Mouse (Mus musculus) frontal cortex, postnatal 25 days (tissue): ENCODE results near the gene Hoxb5.

Experiments
- DNase-seq, 2 experiments: peaks; one replicate each; pipeline ENCODE4 v3.0.0; 2022; ENCODE audit warnings: low spot score in 2 of 2

The Hoxb5 gene

GRCm38 (mm10) chr11:96288455-96289221, 14.5 kb upstream of the Hoxb5 start:
- no peak for DNase-seq

DNA sequence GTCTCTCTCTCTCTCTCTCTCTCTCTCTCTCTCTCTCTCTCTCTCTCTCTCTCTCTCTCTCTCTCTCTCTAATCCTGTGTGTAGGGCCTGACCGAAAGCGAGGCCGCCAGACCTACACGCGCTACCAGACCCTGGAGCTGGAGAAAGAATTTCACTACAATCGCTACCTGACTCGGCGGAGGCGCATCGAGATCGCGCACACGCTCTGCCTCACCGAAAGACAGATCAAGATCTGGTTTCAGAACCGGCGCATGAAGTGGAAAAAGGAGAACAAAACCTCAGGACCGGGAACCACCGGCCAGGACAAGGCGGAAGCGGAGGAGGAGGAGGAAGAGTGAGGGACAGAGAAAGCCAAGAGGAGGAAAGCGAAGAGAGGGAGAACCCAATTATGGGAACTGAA, 13.8 kb upstream of the Hoxb5 start:
- no peak for DNase-seq

DNA sequence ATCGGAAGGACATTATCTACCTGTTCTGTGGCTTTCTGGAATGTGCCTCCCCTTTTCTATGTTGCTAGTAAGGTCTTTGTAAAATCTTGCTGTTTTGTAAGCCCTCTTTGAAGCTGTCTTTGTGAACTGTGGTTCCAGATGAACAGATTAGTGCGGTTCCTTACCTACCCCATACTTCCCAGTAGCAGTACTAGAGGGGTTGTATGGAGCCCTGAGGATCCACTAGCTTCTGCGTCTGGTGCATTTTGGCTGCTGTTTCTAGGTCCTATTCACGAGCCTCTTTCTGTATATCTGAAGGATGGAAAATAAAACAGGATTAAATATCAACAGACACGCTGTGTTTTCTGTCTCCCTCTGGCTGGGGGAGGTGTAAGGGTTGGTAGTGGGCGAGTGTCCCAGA, 13.3 kb upstream of the Hoxb5 start:
- no peak for DNase-seq

GRCm38 (mm10) chr11:96290705-96291355, 12.3 kb upstream of the Hoxb5 start:
- DNase-seq, result no peak

GRCm38 (mm10) chr11:96291681-96292564, 11.2 kb upstream of the Hoxb5 start, which contains the start of gene Hoxb6:
Gene Hoxb6, plus strand, starts transcription at chr11:96292476.
- DNase-seq, result no peak

GRCm38 (mm10) chr11:96292565-96293301, 10.4 kb upstream of the Hoxb5 start:
- no peak for DNase-seq

- no peak for DNase-seq
Measured at GRCm38 (mm10) chr11:96293302-96293921, 9.7 kb upstream of the Hoxb5 start.

- peak; percentile 39 to 40 for DNase-seq
Measured at GRCm38 (mm10) chr11:96294245-96295091, 8.7 kb upstream of the Hoxb5 start.

DNA sequence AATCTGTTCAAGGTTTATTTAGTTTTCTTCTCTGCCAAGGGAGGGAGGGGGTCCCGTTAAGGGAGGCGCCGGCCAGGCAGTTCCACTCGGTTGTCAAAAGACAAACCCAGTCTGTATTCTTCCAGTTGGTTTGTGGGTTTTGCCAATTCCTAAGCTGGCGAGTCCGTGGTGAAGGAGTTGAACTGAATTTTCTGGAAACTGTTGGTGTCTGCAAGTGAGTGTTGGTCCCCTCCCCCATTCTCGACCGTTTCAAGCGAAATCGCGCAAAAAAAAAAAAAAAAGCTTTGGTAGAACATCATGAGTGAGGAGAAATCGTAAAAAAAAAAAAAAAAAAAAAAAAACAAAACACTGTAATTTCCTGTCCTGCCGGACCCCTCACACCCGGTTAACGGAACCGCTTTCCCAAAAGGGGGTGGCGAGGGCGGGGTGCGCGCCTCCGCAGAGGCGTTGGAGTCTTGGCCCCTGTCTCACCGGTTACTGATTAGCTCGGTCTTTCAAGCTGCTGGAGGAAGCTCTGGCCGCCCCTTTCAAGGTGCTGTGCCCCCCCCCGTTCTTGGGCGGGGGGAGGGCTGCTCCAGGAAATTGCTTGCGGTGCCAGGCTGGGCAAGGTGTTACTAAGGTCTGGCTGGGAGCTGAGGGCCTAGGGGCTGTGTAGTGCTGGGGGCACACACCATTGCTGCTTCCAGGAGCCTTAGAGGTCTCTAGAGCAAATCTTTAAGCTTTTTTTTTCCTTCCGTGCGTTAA, 7.9 kb upstream of the Hoxb5 start:
- DNase-seq, result no peak

DNA sequence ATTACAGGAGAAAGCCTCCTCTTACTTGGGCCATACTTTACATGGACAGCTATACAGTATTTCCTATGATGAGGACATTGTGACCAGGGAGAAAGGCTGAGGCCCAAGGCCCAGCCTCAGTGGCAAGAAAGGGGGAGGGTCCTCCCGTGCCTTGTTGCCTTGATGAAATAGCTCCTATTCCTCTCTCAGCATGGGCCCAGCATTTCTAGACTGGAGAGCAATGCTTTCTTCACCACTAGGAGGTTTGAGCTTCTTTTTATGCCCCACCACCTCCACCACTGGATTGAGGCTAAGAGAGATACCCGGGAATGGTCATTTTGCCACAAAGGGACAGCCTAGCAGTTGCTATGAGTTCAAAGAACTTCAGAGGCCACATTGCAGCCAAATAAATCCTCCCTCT, 6.1 kb upstream of the Hoxb5 start:
- no peak for DNase-seq

GRCm38 (mm10) chr11:96297428-96297827, 5.7 kb upstream of the Hoxb5 start:
- DNase-seq, result no peak

- DNase-seq, result no peak
Measured at GRCm38 (mm10) chr11:96297968-96298635, 5.0 kb upstream of the Hoxb5 start.

DNA sequence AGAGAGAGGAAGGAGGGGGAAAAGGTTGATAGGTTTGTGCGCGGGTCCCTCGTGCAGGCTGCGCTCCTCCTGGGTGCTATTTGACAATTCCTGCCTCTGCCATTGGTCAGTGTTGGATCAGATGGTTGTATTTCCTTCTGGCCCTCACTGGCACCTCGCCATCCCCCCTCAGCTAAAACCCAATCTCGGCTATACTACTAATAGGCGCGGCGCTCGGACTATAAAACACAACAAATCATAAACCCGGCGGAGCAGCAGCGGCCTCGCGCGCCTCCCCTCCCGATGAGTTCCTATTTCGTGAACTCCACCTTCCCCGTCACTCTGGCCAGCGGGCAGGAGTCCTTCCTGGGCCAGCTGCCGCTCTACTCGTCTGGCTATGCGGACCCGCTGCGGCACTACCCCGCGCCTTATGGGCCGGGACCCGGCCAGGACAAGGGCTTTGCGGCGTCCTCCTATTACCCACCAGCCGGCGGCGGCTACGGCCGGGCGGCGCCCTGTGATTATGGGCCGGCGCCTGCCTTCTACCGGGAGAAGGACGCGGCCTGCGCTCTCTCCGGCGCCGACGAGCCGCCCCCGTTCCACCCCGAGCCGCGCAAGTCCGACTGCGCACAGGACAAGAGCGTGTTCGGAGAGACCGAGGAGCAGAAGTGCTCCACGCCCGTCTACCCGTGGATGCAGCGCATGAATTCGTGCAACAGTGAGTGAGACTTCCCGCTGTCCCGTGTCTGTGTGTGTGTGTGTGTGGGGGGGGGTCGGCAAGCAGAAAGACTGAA, 4.1 kb upstream of the Hoxb5 start:
- DNase-seq, result no peak

DNA sequence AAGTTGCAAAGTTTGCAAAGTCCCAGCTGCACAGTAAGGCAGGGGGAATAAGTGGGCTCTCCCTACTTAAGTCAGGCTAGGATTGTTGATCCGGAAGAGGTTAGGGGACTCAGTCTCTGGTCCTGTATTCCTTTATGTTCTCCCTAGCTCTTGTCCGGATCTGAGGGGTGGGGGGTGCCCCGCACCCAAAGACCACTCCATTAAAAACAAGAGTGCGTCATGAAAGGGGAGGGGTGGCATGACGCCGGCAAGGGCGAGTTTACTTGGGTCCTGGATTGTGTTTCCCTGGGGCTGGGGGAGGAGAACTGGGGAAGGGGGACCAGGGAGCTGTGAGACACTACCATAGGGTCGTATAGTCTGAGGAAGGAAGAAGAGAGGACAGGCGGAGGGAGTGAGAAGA, 3.4 kb upstream of the Hoxb5 start:
- DNase-seq, result no peak

DNA sequence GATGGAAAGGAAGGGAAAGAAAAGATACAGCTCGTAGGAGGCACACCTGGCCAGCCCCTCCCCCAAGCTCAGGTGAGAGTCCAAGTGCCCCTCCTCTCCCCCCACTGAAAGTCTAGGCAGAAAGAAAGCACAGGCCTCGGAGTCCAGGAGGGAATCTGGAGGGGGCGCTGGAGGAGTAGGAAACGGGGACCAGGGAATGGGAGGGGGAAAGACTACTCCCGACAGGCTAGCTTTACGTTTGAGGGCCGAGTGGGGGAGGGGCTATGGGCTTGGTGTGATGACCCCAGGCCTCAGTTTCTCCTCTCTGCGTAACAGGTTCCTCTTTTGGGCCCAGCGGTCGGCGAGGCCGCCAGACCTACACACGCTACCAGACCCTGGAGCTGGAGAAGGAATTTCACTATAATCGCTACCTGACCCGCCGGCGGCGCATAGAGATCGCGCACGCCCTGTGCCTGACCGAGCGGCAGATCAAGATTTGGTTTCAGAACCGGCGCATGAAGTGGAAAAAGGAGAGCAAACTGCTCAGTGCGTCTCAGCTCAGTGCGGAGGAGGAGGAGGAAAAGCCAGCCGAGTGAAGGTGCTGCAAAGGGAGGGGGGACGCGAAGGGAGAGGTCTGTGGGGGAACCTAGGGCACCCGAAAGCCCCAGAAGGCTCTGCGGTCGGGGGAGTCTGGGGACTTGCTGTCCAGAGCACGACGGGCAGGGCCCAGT, 2.6 kb upstream of the Hoxb5 start:
- no peak for DNase-seq

DNA sequence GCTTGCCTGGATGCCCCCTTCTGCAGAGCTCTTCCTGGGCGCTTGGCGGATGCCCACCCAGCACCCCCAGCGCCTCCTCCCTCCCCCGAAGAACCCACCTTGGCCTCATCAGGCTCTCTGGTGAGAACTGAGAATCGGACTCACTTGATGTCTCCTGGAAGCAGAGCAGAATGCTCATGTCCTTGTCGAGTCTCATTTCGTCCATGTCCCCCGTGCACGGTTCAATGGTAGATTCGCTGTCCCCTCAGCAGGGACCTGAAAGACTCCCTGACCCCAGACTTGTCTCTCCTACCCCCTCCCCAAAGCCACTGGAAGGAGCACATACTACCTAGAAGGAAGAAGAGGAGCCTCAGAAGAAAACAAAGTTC, 2.1 kb upstream of the Hoxb5 start:
- DNase-seq, result no peak

GRCm38 (mm10) chr11:96301837-96302236, 1.3 kb upstream of the Hoxb5 start:
- no peak for DNase-seq
